Mouse (Mus musculus): ENCODE measurements around the gene Ash1l.
"Not testable (repeated sequence)": the region's sequence is repeated elsewhere in the genome, so short reads cannot be mapped to it uniquely, and the experiment has no call there.

The Ash1l gene

GRCm38 (mm10) chr3:88949786-88950575 lies 441 bp upstream of the Ash1l start:
- in situ Hi-C loops (cut with MboI; ENCODE audit: low pct_unique_long_range_greater_than_20kb in 1 of 2, low sequenced_read_pairs in 2 of 2, unreplicated experiment in 1 of 2): no loop called here

GRCm38 (mm10) chr3:88951327-88951800 lies 942 bp downstream of the Ash1l start:
- in situ Hi-C loops (cut with MboI; ENCODE audit: low pct_unique_long_range_greater_than_20kb in 1 of 2, low sequenced_read_pairs in 2 of 2, unreplicated experiment in 1 of 2): no loop called here

- in situ Hi-C loops (cut with MboI; ENCODE audit: low pct_unique_long_range_greater_than_20kb in 1 of 2, low sequenced_read_pairs in 2 of 2, unreplicated experiment in 1 of 2): no loop called here
These were observed 2.8 kb downstream of the Ash1l start for GRCm38 (mm10) chr3:88953246-88953645.

- in situ Hi-C loops (cut with MboI; ENCODE audit: low pct_unique_long_range_greater_than_20kb in 1 of 2, low sequenced_read_pairs in 2 of 2, unreplicated experiment in 1 of 2): no loop called here
These were observed 3.3 kb downstream of the Ash1l start for GRCm38 (mm10) chr3:88953736-88954135.

- in situ Hi-C loops (cut with MboI; ENCODE audit: low pct_unique_long_range_greater_than_20kb in 1 of 2, low sequenced_read_pairs in 2 of 2, unreplicated experiment in 1 of 2): not testable (repeated sequence)
These were observed 12.8 kb downstream of the Ash1l start for GRCm38 (mm10) chr3:88963211-88963610.

GRCm38 (mm10) chr3:88975012-88975411 lies 24.6 kb downstream of the Ash1l start:
- in situ Hi-C loops (cut with MboI; ENCODE audit: low pct_unique_long_range_greater_than_20kb in 1 of 2, low sequenced_read_pairs in 2 of 2, unreplicated experiment in 1 of 2): no loop called here

GRCm38 (mm10) chr3:88981206-88982010 lies 31.0 kb downstream of the Ash1l start:
- in situ Hi-C loops (cut with MboI; ENCODE audit: low pct_unique_long_range_greater_than_20kb in 1 of 2, low sequenced_read_pairs in 2 of 2, unreplicated experiment in 1 of 2): no loop called here

GRCm38 (mm10) chr3:88983921-88984381 lies 33.5 kb downstream of the Ash1l start:
- in situ Hi-C loops (cut with MboI; ENCODE audit: low pct_unique_long_range_greater_than_20kb in 1 of 2, low sequenced_read_pairs in 2 of 2, unreplicated experiment in 1 of 2): no loop called here

- in situ Hi-C loops (cut with MboI; ENCODE audit: low pct_unique_long_range_greater_than_20kb in 1 of 2, low sequenced_read_pairs in 2 of 2, unreplicated experiment in 1 of 2): no loop called here
These were observed 42.4 kb downstream of the Ash1l start for GRCm38 (mm10) chr3:88992793-88993192.

- in situ Hi-C loops (cut with MboI; ENCODE audit: low pct_unique_long_range_greater_than_20kb in 1 of 2, low sequenced_read_pairs in 2 of 2, unreplicated experiment in 1 of 2): no loop called here
These were observed 51.1 kb downstream of the Ash1l start for GRCm38 (mm10) chr3:89001536-89001935.

GRCm38 (mm10) chr3:89030896-89031295 lies 80.5 kb downstream of the Ash1l start:
- in situ Hi-C loops (cut with MboI; ENCODE audit: low pct_unique_long_range_greater_than_20kb in 1 of 2, low sequenced_read_pairs in 2 of 2, unreplicated experiment in 1 of 2): not testable (repeated sequence)

- in situ Hi-C loops (cut with MboI; ENCODE audit: low pct_unique_long_range_greater_than_20kb in 1 of 2, low sequenced_read_pairs in 2 of 2, unreplicated experiment in 1 of 2): no loop called here
These were observed 92.9 kb downstream of the Ash1l start for GRCm38 (mm10) chr3:89043359-89043758.

GRCm38 (mm10) chr3:89058361-89058760 lies 107.9 kb downstream of the Ash1l start:
- in situ Hi-C loops (cut with MboI; ENCODE audit: low pct_unique_long_range_greater_than_20kb in 1 of 2, low sequenced_read_pairs in 2 of 2, unreplicated experiment in 1 of 2): no loop called here

GRCm38 (mm10) chr3:89058783-89059182 lies 108.4 kb downstream of the Ash1l start:
- in situ Hi-C loops (cut with MboI; ENCODE audit: low pct_unique_long_range_greater_than_20kb in 1 of 2, low sequenced_read_pairs in 2 of 2, unreplicated experiment in 1 of 2): no loop called here

- in situ Hi-C loops (cut with MboI; ENCODE audit: low pct_unique_long_range_greater_than_20kb in 1 of 2, low sequenced_read_pairs in 2 of 2, unreplicated experiment in 1 of 2): no loop called here
These were observed 111.3 kb downstream of the Ash1l start for GRCm38 (mm10) chr3:89061696-89062095.

- in situ Hi-C loops (cut with MboI; ENCODE audit: low pct_unique_long_range_greater_than_20kb in 1 of 2, low sequenced_read_pairs in 2 of 2, unreplicated experiment in 1 of 2): no loop called here
These were observed 116.8 kb downstream of the Ash1l start for GRCm38 (mm10) chr3:89067265-89067664.

GRCm38 (mm10) chr3:89077383-89077782 lies 127.0 kb downstream of the Ash1l start:
- in situ Hi-C loops (cut with MboI; ENCODE audit: low pct_unique_long_range_greater_than_20kb in 1 of 2, low sequenced_read_pairs in 2 of 2, unreplicated experiment in 1 of 2): no loop called here

GRCm38 (mm10) chr3:89082287-89082686 lies 131.9 kb downstream of the Ash1l start:
- in situ Hi-C loops (cut with MboI; ENCODE audit: low pct_unique_long_range_greater_than_20kb in 1 of 2, low sequenced_read_pairs in 2 of 2, unreplicated experiment in 1 of 2): not testable (repeated sequence)

GRCm38 (mm10) chr3:89084133-89084532 lies 133.7 kb downstream of the Ash1l start:
- in situ Hi-C loops (cut with MboI; ENCODE audit: low pct_unique_long_range_greater_than_20kb in 1 of 2, low sequenced_read_pairs in 2 of 2, unreplicated experiment in 1 of 2): no loop called here

Data from mouse embryonic stem cell (cell line).